Mouse (Mus musculus) cerebellum, adult 9-10 months (tissue): ENCODE data around the gene Gm3183.
"Not testable (repeated sequence)": the region's sequence is repeated elsewhere in the genome, so short reads cannot be mapped to it uniquely, and the experiment has no call there.

Experiments used
- DNase-seq: peaks from one replicate; pipeline ENCODE4 v3.0.0; 2022

The Gm3183 gene

DNA sequence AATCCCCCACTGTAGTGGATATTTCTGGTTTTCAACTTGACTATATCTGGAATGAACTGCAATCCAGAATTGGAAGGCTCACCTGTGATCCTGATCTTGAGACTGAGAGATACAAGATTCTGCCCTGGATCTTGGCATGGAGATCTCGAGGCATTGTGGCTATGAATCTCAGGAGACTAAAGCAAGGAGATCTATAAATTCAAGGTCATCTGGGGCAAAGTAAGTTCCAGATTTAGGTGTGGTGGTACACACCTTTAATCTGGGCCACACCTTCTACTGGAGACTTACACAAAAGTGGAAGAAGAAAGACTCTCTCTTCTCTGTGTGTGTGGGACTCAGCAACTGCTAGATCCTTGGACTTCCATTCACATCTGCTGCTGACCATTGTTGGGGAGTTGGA is at the start of gene Gm3183:
Gene Gm3183, plus strand, starts transcription at position 301 of the 400 bp plus-strand sequence.
- DNase-seq, result not testable (repeated sequence)
